20 mouse cellular contexts compared by ENCODE assay signal in the genomic region with DNA sequence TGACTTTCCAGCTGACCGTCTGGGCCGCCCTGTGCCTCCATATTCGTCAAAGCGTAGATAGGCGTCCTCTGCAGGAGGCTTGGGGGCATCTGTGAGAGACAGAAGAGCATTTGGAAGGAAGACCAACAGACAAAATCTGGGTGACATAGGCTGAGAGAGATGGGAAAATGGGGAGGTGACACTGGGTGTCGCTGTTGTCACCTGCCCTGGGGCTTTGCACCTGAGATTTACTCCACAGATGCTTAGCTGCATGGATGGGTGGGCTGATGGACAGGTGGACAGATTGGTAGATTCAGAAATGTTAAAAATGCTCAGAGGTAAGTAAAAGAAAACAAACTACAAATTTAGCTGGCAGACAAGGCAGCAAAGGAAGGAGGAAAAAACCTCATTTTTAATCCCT.
DNase-seq lines count a peak whose midpoint lies in the region; ATAC-seq lines count a peak whose summit lies in the region.
"Had no signal": no experiment of that assay in that cellular context is flagged by ENCODE, and none has a peak within 500 bp of the region (broad histone marks: within the 10 kb centered on the region; RNA-seq: fewer than 3 reads in every experiment).

No protein-coding gene starts in this region.

- H3K27ac ChIP-seq in embryonic facial prominence, embryonic 11.5 days (replicated peaks; ENCODE audit: low read depth, low read length): no peak overlapping the region
- no peak overlapping the region for H3K27ac ChIP-seq in embryonic facial prominence, embryonic 10.5 days (replicated peaks)
- no peak overlapping the region for H3K27ac ChIP-seq in limb, embryonic 11.5 days (replicated peaks; ENCODE audit: low read depth, low read length)
- no peak overlapping the region for H3K27ac ChIP-seq in limb, embryonic 10.5 days
- H3K27ac ChIP-seq: embryonic facial prominence, embryonic 15.5 days; heart, embryonic 13.5 days; midbrain, embryonic 12.5 days; stomach, embryonic 15.5 days had no signal

- H3K4me3 ChIP-seq in embryonic facial prominence, embryonic 11.5 days (ENCODE audit: low read depth, low read length): no peak overlapping the region
- H3K4me3 ChIP-seq in embryonic facial prominence, embryonic 10.5 days: no peak overlapping the region
- no peak overlapping the region for H3K4me3 ChIP-seq in limb, embryonic 11.5 days (ENCODE audit: low read depth, low read length)
- H3K4me3 ChIP-seq in limb, embryonic 10.5 days: no peak overlapping the region
- H3K4me3 ChIP-seq: embryonic facial prominence, embryonic 15.5 days; heart, embryonic 13.5 days; midbrain, embryonic 12.5 days; myocyte; stomach, embryonic 15.5 days had no signal

- H3K36me3 ChIP-seq in embryonic facial prominence, embryonic 11.5 days (replicated peaks; ENCODE audit: control insufficient read depth, insufficient read depth, low read depth, low read length): no peaks in the 10 kb centered on the region
- H3K36me3 ChIP-seq in embryonic facial prominence, embryonic 10.5 days (replicated peaks): 0 out of 2 replicates have a peak, but pooled peaks cover 3% of the 10 kb centered on the region
- no peaks in the 10 kb centered on the region for H3K36me3 ChIP-seq in limb, embryonic 11.5 days (ENCODE audit: control insufficient read depth, insufficient read depth, low read length)
- no peaks in the 10 kb centered on the region for H3K36me3 ChIP-seq in limb, embryonic 10.5 days
- H3K36me3 ChIP-seq: embryonic facial prominence, embryonic 15.5 days; heart, embryonic 13.5 days; midbrain, embryonic 12.5 days; stomach, embryonic 15.5 days had no signal

- no peak overlapping the region for H3K4me2 ChIP-seq in embryonic facial prominence, embryonic 11.5 days (ENCODE audit: low read depth, low read length)
- H3K4me2 ChIP-seq in limb, embryonic 11.5 days (ENCODE audit: low read depth, severe bottlenecking): no peak overlapping the region
- H3K4me2 ChIP-seq: embryonic facial prominence, embryonic 15.5 days; heart, embryonic 13.5 days; midbrain, embryonic 12.5 days; stomach, embryonic 15.5 days had no signal

- H3K9me3 ChIP-seq in embryonic facial prominence, embryonic 11.5 days (replicated peaks; ENCODE audit: control insufficient read depth, low read length): no peaks in the 10 kb centered on the region
- H3K9me3 ChIP-seq in embryonic facial prominence, embryonic 10.5 days: no peaks in the 10 kb centered on the region
- H3K9me3 ChIP-seq in limb, embryonic 11.5 days (ENCODE audit: control insufficient read depth, low read length): no peaks in the 10 kb centered on the region
- no peaks in the 10 kb centered on the region for H3K9me3 ChIP-seq in limb, embryonic 10.5 days (replicated peaks)
- H3K9me3 ChIP-seq: embryonic facial prominence, embryonic 15.5 days; heart, embryonic 13.5 days; midbrain, embryonic 12.5 days; stomach, embryonic 15.5 days had no signal

- H3K4me1 ChIP-seq in embryonic facial prominence, embryonic 11.5 days (ENCODE audit: control insufficient read depth, insufficient read depth, low read length): no peaks in the 10 kb centered on the region
- H3K4me1 ChIP-seq in embryonic facial prominence, embryonic 10.5 days: no peaks in the 10 kb centered on the region; the same call in 1 of the 2 replicates
- no peaks in the 10 kb centered on the region for H3K4me1 ChIP-seq in limb, embryonic 11.5 days (ENCODE audit: control insufficient read depth, insufficient read depth, low read length)
- H3K4me1 ChIP-seq in limb, embryonic 10.5 days: no peaks in the 10 kb centered on the region
- H3K4me1 ChIP-seq: embryonic facial prominence, embryonic 15.5 days; heart, embryonic 13.5 days; midbrain, embryonic 12.5 days; stomach, embryonic 15.5 days had no signal

- WGBS in embryonic facial prominence, embryonic 11.5 days: 75% methylated on average over 6 of the region's 6 CpGs
- 80% methylated on average over 6 of the region's 6 CpGs for WGBS in embryonic facial prominence, embryonic 10.5 days
- WGBS in limb, embryonic 11.5 days: 81% methylated on average over 6 of the region's 6 CpGs
- 84% methylated on average over 6 of the region's 6 CpGs for WGBS in limb, embryonic 10.5 days

- H3K9ac ChIP-seq in embryonic facial prominence, embryonic 11.5 days (replicated peaks; ENCODE audit: low read length): no peak overlapping the region
- H3K9ac ChIP-seq in limb, embryonic 11.5 days (ENCODE audit: low read length): no peak overlapping the region
- H3K9ac ChIP-seq: embryonic facial prominence, embryonic 15.5 days; heart, embryonic 13.5 days; liver, postnatal 0 days; midbrain, embryonic 12.5 days; stomach, embryonic 15.5 days had no signal

- H3K27me3 ChIP-seq in embryonic facial prominence, embryonic 11.5 days (ENCODE audit: control insufficient read depth, insufficient read depth, low read length): no peaks in the 10 kb centered on the region
- no peaks in the 10 kb centered on the region for H3K27me3 ChIP-seq in embryonic facial prominence, embryonic 10.5 days (replicated peaks; ENCODE audit: low read depth, poor library complexity, severe bottlenecking)
- H3K27me3 ChIP-seq in limb, embryonic 11.5 days (ENCODE audit: control insufficient read depth, insufficient read depth, low read length): no peaks in the 10 kb centered on the region
- no peaks in the 10 kb centered on the region for H3K27me3 ChIP-seq in limb, embryonic 10.5 days (ENCODE audit: low read depth, poor library complexity, severe bottlenecking)
- H3K27me3 ChIP-seq: CH12.LX; embryonic facial prominence, embryonic 15.5 days; heart, embryonic 13.5 days; midbrain, embryonic 12.5 days; stomach, embryonic 15.5 days had no signal

- peak; percentile 0 for DNase-seq in embryonic facial prominence, embryonic 11.5 days (ENCODE audit: low spot score)
- DNase-seq in embryonic facial prominence, embryonic 10.5 days (ENCODE audit: low spot score): no peak
- DNase-seq in limb, embryonic 11.5 days (ENCODE audit: low spot score): peak; percentile 13
- no peak for DNase-seq in limb, embryonic 10.5 days (ENCODE audit: low spot score)
- peak; percentile 38 for DNase-seq in cerebellum, adult 9-10 months
- DNase-seq in cerebellum, postnatal 36 days: peak; percentile 46 to 51
- DNase-seq in right cerebral cortex, postnatal 25 days: no peak
- DNase-seq: adrenal gland, postnatal 25 days; kidney, adult 11 months; liver, postnatal 0 days; lung, postnatal 4 days; right cerebral cortex, postnatal 14 days; thymus, adult 2 months had no signal

- ATAC-seq in embryonic facial prominence, embryonic 11.5 days (replicated peaks; ENCODE audit: insufficient number of reproducible peaks, low FRiP score, low TSS enrichment, low read depth): no peak
- ATAC-seq in limb, embryonic 11.5 days (ENCODE audit: insufficient number of reproducible peaks, low FRiP score, low TSS enrichment, low read depth): no peak
- ATAC-seq: hindbrain, embryonic 16.5 days; liver, postnatal 0 days had no signal

Comparison
In these comparisons a context has a peak if more than half of its experiments do, and no peak if none do; other contexts are left out.
1. DNase-seq: peak in embryonic facial prominence, embryonic 11.5 days (single experiment), limb, embryonic 11.5 days (single experiment), cerebellum, adult 9-10 months (single experiment) and cerebellum, postnatal 36 days (2 of 2); none in embryonic facial prominence, embryonic 10.5 days (single experiment), limb, embryonic 10.5 days (single experiment) and right cerebral cortex, postnatal 25 days (single experiment).